Mouse (Mus musculus) megakaryocyte, embryonic 14.5 days (primary cell): Measurements from ENCODE around the gene AI837181.

ENCODE experiments used
- FLI1 ChIP-seq: IDR thresholded peaks from 2 replicates; pipeline ENCODE4 v1.6.1; 2012; ENCODE audit warnings: low read length, inconsistent platforms, mixed read lengths
- GATA1 ChIP-seq: IDR thresholded peaks from 3 replicates; pipeline ENCODE4 v1.6.1; 2012; ENCODE audit warnings: mixed read lengths, low read length, inconsistent platforms, borderline replicate concordance

GRCm38 (mm10) chr19:5409068-5409467, 15.9 kb upstream of the AI837181 start:
- TF ChIP-seq GATA1 = no peak
- no peak for TF ChIP-seq FLI1
